Mouse (Mus musculus): ENCODE data around the gene Shroom3.

GRCm38 (mm10) chr5:92681861-92682260 is 1.4 kb upstream of the Shroom3 start:
- TF ChIP-seq TCF12 (IDR thresholded peaks at IDR 0.05; ENCODE audit: low read depth, low read length), result no peak
- no peak for TF ChIP-seq MAX (IDR thresholded peaks at IDR 0.05; ENCODE audit: low read length)
- no peak for TF ChIP-seq CHD2 (IDR thresholded peaks at IDR 0.05; ENCODE audit: low read length)
- no peak for TF ChIP-seq CTCF (conservative IDR thresholded peaks at IDR 0.05 in 1 of 2, IDR thresholded peaks at IDR 0.05 in 1 of 2; ENCODE audit: low read depth in 2 of 2, low read length in 2 of 2)
- TF ChIP-seq SMC3 (IDR thresholded peaks at IDR 0.05; ENCODE audit: low read depth, low read length), result no peak
- no peak for TF ChIP-seq POLR2A (IDR thresholded peaks at IDR 0.05; ENCODE audit: low read depth, low read length)
- TF ChIP-seq EP300 (IDR thresholded peaks at IDR 0.05; ENCODE audit: low read length), result no peak
- TF ChIP-seq UBTF (IDR thresholded peaks at IDR 0.05; ENCODE audit: low read depth, low read length), result no peak
- no peak for TF ChIP-seq USF2 (conservative IDR thresholded peaks at IDR 0.05; ENCODE audit: low read depth, low read length)
- no peak for TF ChIP-seq PAX5 (IDR thresholded peaks at IDR 0.05; ENCODE audit: low read length)
- no peak for TF ChIP-seq ELF1 (IDR thresholded peaks at IDR 0.05; ENCODE audit: low read depth, low read length)
- TF ChIP-seq NRF1 (IDR thresholded peaks at IDR 0.05; ENCODE audit: low read depth, low read length), result no peak
- no peak for TF ChIP-seq JUND (conservative IDR thresholded peaks at IDR 0.05; ENCODE audit: low read depth, low read length)
